Mouse (Mus musculus): ENCODE results near the gene Acss1.

Gene Acss1

DNA sequence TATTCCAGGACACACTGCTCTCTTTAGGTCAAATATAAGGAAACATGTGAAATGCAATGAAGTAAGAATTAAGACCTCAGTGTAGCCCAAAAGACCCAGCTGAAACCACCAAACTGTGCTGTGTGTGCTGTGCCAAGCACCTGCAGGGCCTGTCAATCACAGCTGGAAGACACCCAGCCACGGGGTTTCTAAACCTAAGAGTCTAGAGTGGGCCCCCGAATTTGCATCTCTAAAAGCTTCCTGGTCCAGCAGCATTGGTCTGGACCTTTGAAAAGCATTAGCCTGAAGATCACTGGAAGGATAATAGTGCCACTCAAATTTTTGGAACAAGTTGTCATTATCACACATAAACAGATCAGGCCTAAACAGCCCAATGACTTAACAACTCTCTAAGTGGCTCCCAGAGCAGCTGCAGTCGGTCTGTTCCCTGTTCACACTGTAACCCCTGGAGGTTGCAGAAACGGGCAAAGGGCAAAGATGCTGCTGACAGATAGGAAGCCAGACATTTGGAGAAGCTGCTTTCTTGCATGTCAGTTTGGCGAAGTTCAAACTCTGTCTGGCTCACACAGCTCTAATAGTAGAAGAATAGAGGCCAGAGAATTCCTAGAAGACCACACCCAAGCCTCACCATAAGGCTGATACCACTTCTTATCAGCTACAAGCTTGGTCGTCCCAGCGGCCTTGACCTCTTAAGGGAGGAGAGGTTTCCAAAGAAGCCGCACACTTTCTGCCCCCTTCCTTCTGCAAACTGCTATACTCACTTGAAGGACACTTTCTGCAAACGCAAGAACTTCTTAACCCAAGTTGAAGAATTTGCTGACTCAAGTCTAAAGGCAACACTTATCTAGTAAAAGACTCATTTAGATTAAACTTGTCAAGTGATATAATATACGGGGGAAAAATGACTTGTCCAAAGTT is 2.5 kb downstream of the Acss1 start:
- peak; percentile 25 for DNase-seq (ENCODE audit: low read depth, low spot score)

DNA sequence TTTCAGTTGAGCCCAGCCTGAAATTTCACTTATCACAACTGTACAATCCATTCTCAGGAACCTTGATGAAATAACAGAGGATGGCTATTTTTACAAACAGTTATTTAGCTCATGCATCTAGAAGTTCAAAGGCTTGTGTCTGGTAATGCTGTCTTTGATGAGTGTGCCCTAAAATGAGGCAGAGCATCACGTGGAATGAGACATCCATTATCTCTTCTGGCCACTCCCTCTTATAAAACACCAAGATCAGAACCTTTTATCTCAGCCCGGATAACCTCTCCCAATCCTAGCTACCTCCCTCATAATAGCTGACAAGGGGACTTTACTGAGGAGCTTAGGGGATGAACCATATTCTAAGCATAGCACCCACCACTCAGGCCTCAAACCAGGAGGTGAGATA is 3.3 kb downstream of the Acss1 start:
- DNase-seq (ENCODE audit: low read depth, low spot score), result no peak

DNA sequence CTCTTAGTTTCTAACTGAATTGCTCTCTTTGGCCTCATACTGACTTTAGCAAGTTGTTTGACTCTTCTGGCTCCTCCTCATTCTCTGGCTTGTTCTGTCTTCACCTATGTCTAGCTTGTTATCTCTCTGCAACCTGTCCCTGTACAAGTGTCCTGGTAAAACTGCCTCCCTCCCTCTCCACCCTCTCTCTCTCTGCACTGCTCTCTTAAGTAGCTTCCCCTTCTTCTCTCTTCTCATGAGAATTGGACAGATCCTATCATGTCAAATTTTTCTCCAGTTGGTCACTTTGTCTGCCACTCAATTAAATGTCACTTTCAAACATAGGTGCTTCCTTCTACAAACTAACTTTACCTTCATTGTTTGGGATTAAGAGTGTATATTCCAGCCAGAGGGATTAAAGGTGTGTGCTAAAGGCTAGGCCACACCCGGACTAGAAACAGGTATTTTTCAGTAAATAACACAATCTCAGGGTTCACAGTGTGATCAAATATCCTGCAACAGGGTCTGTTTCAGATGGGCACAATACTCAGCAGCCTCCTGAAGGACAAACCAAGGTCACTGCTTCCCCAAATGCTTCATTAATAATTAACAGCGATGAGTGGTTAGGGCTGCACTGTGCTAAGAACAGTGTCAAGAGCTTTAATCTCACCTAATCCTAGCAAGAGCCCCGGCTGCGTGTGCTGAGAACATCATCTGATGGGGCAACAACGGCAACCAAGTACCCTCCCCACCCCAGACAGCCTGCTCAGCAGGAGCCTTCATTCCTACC is 4.0 kb downstream of the Acss1 start:
- no peak for DNase-seq (ENCODE audit: low read depth, low spot score)

DNA sequence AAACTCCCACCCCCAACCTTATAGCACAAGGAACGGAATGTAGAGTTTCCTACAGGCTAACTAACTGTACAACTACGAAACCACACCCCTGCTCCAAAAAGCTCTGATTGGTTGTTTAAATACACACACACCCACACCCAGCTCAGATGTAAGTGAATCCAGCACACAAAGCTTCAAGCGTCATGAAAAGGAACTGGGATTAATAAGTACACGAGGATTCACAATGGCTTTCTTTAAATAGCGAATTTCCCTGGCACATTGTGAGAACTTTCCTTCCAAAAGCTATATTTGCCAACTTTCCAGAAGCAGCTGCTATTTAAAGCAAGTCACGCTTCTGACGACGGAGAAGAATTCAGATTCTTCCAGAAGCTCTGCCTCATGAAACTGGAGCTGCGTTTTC is 5.0 kb downstream of the Acss1 start:
- DNase-seq (ENCODE audit: low read depth, low spot score), result no peak

DNA sequence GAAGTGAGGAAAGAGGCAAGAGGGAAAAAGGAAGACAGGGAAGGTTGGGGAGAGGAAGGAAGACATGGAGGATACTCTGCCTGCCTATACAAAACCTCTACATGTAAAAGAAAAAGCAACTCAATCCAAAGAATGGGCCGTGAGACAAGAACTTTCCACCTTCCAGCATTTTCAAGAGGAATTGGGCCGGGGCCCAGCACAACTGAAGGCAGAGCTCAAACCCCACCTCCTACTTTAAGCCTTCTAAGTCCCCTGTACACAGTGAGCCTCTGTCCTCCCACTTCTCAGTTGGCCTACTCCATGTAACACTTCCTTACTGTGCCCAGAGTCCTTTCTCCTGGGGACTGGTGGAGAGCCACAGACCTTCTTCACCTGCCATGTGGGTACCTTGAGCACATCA is 6.3 kb downstream of the Acss1 start:
- no peak for DNase-seq (ENCODE audit: low read depth, low spot score)

DNA sequence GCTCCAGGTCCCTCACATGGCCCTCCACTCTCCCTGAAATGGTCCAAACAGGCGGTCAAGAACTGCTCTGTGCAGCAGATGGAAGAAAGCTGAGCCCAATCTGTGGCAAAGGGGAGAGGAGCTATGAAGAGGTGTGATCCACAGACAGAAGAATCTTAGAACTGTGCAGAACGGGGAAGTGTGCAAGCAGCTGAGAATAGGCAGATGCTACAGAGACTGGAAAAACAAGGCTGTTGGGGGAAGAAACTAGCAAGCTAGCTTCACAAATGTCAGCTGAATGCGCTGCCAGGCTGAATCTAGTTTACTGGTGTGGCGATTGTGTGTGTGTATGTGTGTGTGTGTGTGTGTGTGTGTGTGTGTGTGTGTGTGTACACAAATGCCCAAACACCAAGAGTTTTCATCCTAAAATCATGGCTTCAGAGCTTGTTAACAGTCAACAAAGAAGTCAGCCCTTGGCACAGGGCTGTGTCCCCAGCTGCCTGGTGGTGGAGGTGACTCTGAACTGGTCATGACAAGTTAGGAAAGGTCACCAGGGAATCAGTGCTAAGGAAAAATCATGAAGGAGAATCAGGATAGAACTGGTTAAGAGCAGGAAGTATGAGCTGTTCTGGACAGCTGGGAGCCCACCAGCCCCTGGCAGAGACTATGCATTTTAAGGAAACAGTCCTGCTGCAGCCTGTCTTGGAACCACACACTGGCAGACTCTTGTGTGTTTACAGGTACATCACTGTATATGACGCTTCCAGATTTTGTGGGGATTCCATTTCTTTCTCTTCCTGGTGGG is 7.4 kb downstream of the Acss1 start:
- peak; percentile 74 for DNase-seq (ENCODE audit: low read depth, low spot score)

DNA sequence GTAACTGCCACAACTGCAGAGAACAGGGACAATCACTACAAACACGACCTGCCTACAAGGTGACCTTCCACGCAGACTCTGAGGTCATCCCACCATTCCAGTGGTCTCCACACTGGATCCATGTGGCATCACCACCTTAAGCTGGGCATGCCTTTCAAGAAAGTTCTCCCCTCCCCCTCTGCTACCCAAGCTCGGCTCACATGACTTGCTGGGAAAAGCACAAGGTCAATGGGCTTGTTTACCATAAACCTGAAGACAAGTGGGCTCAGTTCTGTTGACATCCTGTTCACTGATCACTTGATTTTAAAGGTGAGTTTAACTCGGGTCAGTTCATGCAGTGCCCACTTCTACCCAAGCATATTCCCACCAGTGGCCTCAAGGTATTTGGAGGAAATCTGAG is 8.3 kb downstream of the Acss1 start:
- peak; percentile 73 for DNase-seq (ENCODE audit: low read depth, low spot score)

DNA sequence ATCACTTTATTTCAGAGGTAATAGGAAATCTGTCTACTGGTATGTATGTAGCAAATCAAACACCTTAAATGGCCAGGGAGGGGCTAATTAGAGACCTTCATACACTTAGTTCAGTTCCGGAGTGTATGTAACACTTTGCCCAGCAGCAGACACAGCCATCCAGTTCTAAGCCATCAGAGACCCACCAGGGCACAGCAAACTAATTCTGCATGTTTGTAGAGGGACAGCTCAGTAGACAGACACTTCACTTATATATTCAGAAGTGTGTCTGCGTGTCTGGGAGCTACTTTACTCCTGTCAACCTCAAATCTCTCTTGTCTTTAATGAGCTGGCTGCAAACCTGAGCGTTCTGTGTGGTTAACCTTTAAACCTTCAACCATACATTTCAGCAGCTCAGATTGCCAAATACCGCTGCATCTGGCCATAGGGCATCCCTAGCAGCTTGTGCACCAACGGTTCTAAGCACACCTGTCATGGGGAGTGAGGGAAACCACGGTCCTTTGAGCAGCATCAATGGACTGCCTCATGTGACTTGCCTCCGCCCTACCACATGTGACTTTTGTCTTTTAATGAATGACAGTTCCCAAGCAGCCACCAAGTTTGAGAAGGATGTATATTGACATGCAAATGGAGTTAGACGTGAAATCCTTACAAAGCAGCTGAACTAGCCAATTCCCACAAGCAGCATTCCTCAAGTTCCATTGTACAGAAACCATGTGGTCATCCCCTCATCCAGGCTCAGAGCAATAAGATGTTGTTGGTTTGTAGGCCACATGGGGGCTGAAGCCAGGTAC is 11.1 kb downstream of the Acss1 start:
- DNase-seq (ENCODE audit: low read depth, low spot score), result peak; percentile 96

DNA sequence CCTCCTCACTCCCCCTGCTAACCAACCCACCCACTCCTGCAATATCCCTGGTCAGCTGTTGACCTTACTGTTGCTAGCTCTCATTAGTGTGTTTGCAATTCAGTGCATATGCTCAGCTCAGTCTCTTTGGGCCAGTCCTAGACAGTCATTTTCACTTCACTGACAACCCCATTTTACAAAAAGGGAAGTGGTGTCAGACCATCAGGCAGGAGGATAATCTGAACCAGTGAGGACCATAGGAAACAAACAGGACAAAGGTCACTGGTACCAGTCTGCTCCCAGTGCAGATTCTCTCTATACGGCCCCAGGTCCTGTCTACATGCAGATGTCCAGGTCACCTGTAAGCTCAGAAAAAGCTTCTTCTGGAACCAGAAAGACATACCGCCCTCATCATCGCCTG is 12.2 kb downstream of the Acss1 start:
- no peak for DNase-seq (ENCODE audit: low read depth, low spot score)

DNA sequence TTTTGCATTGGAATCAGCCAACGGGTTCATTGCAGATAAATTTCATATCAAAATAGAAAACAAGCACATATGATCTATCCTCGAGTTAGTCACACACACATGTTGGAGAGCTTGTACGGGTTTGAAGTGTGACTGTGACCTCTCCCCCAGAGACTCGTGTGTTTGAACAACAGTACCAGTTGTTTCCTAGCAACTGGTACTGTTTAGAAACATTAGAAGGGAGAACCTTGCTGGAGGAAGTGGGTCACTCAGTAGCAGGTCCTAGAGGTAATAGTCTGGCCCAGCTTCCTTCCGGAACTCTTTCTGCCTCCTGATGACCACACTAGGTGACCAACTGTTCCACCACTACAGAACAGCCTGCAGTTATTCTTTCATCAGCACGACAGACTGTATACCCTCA is 13.0 kb downstream of the Acss1 start:
- DNase-seq (ENCODE audit: low read depth, low spot score), result no peak

DNA sequence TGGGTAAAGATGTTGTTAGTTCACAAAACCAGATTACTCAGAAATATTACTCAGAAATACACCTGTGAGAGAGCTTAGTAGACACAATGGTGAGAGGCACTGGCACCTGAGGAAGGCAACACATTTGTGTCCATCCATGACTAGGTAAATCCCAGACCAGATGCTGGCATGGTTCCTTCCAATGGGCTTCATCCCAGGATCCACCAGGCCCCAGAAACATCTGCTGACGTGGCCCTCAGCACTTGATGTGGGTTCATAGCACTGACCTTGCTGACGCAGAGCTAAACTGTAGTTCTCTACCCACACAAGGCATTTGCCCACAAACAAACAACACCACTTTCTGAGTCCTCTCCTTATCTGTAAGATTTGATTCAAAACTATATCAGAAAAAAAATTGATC is 13.5 kb downstream of the Acss1 start:
- DNase-seq (ENCODE audit: low read depth, low spot score), result no peak

DNA sequence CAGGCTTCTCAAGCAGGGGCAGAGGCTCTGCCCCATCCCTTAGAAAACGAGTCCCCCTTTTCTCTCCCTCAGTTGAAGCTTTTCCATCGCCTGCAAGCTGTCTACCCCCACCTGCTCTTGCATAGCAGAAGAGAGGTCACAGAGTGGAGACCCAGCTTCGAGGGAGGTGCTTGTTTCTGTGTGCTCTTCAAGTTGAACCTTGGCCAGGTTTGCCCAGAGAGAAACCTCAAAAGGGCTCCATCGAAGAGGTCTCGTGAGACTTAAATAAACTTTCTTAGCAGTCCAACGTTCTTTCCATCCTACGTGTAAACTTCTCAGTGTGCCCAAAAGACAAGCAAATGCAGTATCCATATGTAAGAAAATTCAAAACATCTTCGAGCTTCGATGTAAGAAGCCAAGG is 16.9 kb downstream of the Acss1 start:
- DNase-seq (ENCODE audit: low read depth, low spot score), result no peak

DNA sequence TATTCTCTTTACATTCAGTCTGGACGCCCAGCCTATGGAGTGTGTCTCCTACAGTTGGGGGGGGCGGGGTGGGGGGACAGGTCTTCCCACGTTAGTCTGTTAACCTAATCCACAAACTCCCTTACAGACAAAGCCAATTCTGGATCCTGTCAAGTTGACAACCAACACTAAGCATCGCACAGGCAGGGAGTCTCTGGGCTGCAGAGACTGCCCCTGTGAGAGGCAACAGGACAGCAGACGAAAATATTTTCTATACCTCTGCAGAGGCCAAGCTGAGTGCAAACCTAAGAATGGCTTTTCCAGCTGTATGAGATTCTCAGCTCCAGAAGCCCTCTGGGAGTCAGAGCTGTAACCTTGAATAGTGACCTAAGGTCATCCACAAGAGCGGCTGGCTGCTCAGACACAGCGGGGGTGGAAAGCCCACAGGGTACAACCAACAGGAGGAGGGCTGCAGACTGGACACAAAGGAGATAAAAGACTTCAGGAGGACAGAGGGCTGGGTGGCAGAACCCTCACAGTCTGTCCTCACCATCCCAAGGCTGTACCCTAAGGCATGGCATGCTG is 17.7 kb downstream of the Acss1 start:
- peak; percentile 67 for DNase-seq (ENCODE audit: low read depth, low spot score)

DNA sequence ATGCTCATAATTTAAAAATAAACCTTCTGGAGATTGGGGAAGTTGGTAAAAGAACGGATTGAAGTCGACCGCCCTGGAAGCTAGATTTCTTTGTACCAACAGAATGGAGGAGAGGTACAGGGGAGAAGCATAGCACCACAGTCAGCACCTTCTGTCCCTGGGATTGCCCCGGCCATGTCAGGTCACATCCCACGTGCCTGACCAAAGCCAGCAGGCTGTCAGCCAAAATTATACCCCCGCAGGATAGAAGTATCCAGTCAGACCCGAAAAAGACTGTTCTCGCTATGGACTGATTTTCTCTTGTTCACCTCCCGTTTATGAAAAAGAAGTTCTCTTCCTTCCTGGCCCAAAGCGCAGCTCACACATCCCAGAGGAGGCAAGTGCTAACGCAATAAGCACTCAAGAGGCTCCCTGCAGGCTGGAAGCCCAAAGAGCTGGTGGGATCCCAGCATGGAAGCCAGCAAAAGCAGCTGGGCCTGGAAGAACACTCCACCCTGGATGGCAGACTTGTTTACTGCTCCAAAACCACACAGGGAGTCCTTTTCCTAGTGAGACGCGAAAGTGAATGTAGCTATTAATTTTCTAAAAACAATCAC is 19.9 kb downstream of the Acss1 start:
- no peak for DNase-seq (ENCODE audit: low read depth, low spot score)

DNA sequence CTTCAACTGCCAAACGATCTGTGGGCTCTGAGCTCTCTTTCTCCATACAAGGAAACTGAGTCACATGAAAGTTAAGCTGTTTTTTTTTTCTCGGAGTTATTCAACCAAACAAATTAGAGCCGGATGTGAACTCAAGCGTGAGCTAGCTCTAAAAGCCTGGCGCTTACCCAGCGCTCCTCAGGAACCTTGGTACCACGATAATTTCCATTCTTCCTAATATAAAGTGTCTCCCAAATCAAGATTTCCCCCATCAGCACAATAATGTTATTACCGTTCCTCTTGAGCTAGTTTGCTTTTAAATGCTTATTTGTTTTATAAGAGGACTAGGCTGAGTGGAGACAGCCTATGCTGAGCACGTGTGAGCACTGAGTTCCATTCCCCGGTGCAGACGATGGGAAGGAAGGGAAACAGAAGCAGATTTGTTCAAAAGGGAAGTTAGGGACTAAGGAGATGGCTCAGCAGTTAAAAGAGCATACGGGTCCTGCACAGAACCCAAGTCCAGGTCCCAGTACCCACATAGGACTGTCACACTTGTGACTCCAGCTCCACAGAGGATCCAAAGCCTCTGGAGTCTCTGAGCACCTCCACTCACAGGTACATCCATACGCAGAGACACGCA is 20.5 kb downstream of the Acss1 start:
- no peak for DNase-seq (ENCODE audit: low read depth, low spot score)

DNA sequence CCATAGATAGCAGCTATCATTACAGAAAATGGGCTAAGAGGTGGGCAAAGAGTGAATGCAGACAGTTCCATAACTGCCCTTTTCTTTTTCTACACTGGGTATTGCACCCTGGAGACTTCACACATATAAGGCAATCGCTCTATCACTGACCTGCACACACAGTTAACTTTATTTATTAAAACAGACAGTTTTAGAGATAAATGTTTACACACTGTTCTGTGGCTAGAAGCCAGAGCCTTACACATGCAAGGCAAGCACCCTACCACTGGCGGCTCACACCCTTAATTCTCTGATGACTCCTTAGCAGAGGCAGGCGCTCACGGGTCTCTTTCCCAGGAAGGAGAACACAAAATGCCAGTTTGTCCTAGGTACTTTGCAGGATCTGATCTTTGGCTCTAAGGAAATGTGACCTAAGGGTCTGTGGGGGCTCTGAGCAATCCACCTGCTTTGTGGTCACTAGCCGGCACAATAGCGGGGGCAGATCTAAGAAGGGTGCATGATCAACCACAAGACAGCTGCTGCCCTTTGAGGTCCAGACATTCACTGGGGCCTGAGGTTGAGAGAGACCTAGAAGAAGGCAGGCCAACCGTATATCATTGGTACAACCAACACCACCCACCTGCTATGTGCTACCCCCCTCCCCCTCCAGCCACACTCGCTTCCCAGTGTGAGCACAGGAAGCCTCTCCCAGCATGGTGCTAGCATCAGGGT is 21.7 kb downstream of the Acss1 start:
- no peak for DNase-seq (ENCODE audit: low read depth, low spot score)

DNA sequence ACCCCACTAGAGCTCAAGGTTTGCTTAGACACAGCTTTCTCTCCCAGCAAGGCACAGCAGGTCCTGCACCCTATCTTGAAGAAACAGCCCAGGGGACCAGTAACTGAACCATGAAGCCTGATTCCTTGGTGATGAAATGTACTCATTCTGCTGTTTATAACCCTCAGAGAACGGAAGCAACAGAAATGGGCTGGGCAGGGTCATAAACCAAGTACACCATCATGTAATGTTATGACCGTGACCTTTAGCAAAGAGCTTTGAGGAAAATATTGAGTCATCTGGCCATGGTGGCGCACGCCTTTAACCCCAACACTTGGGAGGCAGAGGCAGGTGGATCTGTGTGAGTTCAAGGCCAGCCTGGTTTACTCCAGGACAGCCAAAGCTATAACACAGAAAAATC is 23.1 kb downstream of the Acss1 start:
- DNase-seq (ENCODE audit: low read depth, low spot score), result no peak

DNA sequence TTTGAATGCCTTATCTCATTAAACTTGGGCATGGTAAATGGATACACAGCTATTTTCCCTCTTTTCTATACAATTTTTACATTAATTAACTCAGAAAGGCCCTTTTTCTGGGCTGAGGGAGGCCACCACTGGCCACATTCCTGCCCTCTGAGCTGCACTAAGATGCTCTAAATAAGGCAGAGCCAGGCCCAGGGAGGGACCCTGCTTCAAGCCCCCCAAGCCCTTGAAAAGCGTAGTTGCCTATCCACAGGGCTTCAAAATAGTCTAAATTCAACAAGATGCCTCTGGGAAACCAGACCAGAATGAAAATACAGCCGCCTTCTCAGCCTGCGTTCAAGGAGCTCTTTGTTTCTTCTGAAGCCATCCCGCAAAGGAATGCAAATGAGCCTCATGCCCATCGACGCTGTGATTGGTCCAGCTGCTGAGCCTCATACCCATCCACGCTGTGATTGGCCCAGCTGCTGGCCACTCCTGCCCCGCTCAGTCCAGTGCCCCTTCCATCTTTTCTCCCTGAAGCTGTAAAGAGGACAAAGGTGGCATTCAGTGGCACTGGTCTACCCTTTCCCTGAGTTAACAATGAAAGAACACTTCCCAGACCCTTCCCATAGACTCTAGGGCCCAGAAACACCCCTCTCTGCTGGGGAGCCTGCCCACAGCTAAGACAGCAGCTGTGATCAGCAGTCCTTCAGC is 24.4 kb downstream of the Acss1 start:
- peak; percentile 73 for DNase-seq (ENCODE audit: low read depth, low spot score)

DNA sequence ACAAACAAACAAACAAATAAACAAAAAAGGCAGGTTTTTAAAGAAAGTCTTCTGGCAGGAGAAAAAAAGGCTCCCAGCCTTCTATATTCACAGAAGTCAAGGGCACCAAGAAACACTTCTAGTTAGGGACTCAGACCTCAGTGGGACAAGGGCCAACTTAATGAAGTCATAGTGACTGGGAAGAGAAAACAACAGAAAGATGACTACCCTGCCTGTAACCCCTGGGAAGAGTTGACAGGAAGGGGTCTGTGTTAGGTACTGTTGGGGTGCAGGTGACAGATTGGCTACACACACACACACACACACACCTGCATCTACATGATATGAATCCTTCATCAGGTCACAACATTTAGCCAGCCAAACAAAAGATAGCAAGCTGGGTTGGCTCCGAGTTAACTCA is 25.1 kb downstream of the Acss1 start:
- DNase-seq (ENCODE audit: low read depth, low spot score), result no peak
